Comparison of ENCODE assay signal across 12 mouse cellular contexts in the genomic region with DNA sequence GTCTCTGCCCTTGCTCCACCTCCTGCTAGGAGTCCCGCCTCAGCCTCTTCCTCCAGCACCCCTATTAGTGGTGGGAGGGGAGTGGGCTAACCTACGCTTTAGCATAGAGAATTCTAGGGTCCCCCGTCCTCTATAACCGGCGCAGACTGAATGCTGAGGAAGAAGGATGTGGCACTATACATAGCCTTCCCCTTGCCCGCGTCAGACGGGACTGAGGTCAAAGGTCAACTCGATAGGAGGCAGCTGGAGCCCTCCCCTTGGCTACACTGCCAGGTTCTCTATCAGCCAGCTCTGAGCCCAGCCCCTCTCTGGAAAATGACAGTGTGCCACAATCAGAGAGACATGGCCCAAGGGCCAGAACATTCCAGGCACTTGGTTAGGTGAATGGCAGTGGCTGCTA. TPM values are rescaled to one million over a fixed set of nuclear protein-coding genes. Genes with fewer than 3 reads are reported as not detected.
A peak's percentile ranks its signal among the peaks of the same experiment; 100 is the strongest.
DNase-seq lines count a peak whose midpoint lies in the region; ATAC-seq and TF ChIP-seq lines count a peak whose summit lies in the region.
"Had no signal": no experiment of that assay in that cellular context is flagged by ENCODE, and none has a peak within 500 bp of the region (broad histone marks: within the 10 kb centered on the region; RNA-seq: fewer than 3 reads in every experiment).

Gene Igsf23, minus strand, starts transcription at position 168 of the 400 bp plus-strand sequence.

- peak; percentile 56; the same call in 1 of the 2 replicates for ATAC-seq in heart, embryonic 16.5 days (replicated peaks; ENCODE audit: extremely low read depth, insufficient read depth, low FRiP score)
- ATAC-seq in forebrain, embryonic 15.5 days (replicated peaks), result no peak

- no peaks in the 10 kb centered on the region for H3K27me3 ChIP-seq in heart, embryonic 16.5 days (ENCODE audit: control insufficient read depth, insufficient read depth, low read length)
- no peaks in the 10 kb centered on the region for H3K27me3 ChIP-seq in cerebellum, adult 2 months (ENCODE audit: control insufficient read depth, insufficient read depth, low read length)
- no peaks in the 10 kb centered on the region for H3K27me3 ChIP-seq in forebrain, embryonic 15.5 days
- H3K27me3 ChIP-seq: embryonic facial prominence, embryonic 12.5 days had no signal

- no peaks in the 10 kb centered on the region for H3K36me3 ChIP-seq in heart, embryonic 16.5 days (ENCODE audit: control insufficient read depth, insufficient read depth)
- H3K36me3 ChIP-seq in forebrain, embryonic 15.5 days, result no peaks in the 10 kb centered on the region
- H3K36me3 ChIP-seq: embryonic facial prominence, embryonic 12.5 days; G1E had no signal

- 38% methylated on average over 9 of the region's 9 CpGs for WGBS in heart, embryonic 16.5 days
- 37% methylated on average over 9 of the region's 9 CpGs for WGBS in large intestine, adult 2 months
- WGBS in cerebellum, adult 2 months, result 48% methylated on average over 9 of the region's 9 CpGs
- 68% methylated on average over 9 of the region's 9 CpGs for WGBS in forebrain, embryonic 15.5 days

- no peaks in the 10 kb centered on the region for H3K9me3 ChIP-seq in heart, embryonic 16.5 days (replicated peaks; ENCODE audit: control insufficient read depth, low read length)
- no peaks in the 10 kb centered on the region for H3K9me3 ChIP-seq in forebrain, embryonic 15.5 days
- H3K9me3 ChIP-seq: embryonic facial prominence, embryonic 12.5 days; G1E had no signal

- no peak within 1 kb of the TSS for H3K4me3 ChIP-seq in heart, embryonic 16.5 days (ENCODE audit: low read length)
- no peak within 1 kb of the TSS for H3K4me3 ChIP-seq in cerebellum, adult 2 months (replicated peaks; ENCODE audit: insufficient read depth, low read depth, low read length)
- no peak within 1 kb of the TSS for H3K4me3 ChIP-seq in forebrain, embryonic 15.5 days
- H3K4me3 ChIP-seq: embryonic facial prominence, embryonic 12.5 days had no signal

- intact Hi-C loops in heart, postnatal 14 days (cut with DNase I), result no loop called here
- intact Hi-C loops in gastrocnemius, postnatal 14 days (cut with DNase I; ENCODE audit: low total_unique reads), result no loop called here

- H3K9ac ChIP-seq in heart, embryonic 16.5 days (ENCODE audit: low read length), result no peak within 1 kb of the TSS
- H3K9ac ChIP-seq in forebrain, embryonic 15.5 days (replicated peaks), result no peak within 1 kb of the TSS
- H3K9ac ChIP-seq: embryonic facial prominence, embryonic 12.5 days had no signal

- 0 out of 2 replicates have a peak, but pooled peaks cover 4% of the 10 kb centered on the region for H3K4me1 ChIP-seq in heart, embryonic 16.5 days (ENCODE audit: control insufficient read depth, insufficient read depth, low read length)
- no peaks in the 10 kb centered on the region for H3K4me1 ChIP-seq in cerebellum, adult 2 months (ENCODE audit: control insufficient read depth, insufficient read depth, low read length)
- no peaks in the 10 kb centered on the region for H3K4me1 ChIP-seq in forebrain, embryonic 15.5 days

- H3K4me2 ChIP-seq in heart, embryonic 16.5 days (ENCODE audit: low read depth, low read length), result no peak within 1 kb of the TSS
- H3K4me2 ChIP-seq in forebrain, embryonic 15.5 days (replicated peaks), result no peak within 1 kb of the TSS
- H3K4me2 ChIP-seq: embryonic facial prominence, embryonic 12.5 days had no signal

- DNase-seq in heart, postnatal 14 days, result no peak
- DNase-seq in thymus, postnatal 0 days (ENCODE audit: low spot score), result peak; percentile 51
- DNase-seq in thymus, adult 18-20 months, result no peak
- no peak for DNase-seq in large intestine, adult 2 months (ENCODE audit: low read depth, low spot score)
- no peak for DNase-seq in gastrocnemius, postnatal 14 days
- DNase-seq in cerebellum, adult 2 months, result no peak
- DNase-seq: lung, postnatal 36 days had no signal

- no peak for TF ChIP-seq CTCF in cerebellum, adult 2 months (IDR thresholded peaks at IDR 0.05; ENCODE audit: borderline replicate concordance, insufficient read depth, low read depth, low read length)

- no peak for TF ChIP-seq POLR2A in cerebellum, adult 2 months (IDR thresholded peaks at IDR 0.05; ENCODE audit: borderline replicate concordance, insufficient read depth, low read length)

- no peak within 1 kb of the TSS for H3K27ac ChIP-seq in heart, embryonic 16.5 days (ENCODE audit: low read length)
- H3K27ac ChIP-seq in cerebellum, adult 2 months (ENCODE audit: insufficient read depth, low read length), result no peak within 1 kb of the TSS
- no peak within 1 kb of the TSS for H3K27ac ChIP-seq in forebrain, embryonic 15.5 days (replicated peaks)
- H3K27ac ChIP-seq: embryonic facial prominence, embryonic 12.5 days had no signal

RNA-seq across cellular contexts. Expression of gene Igsf23, which starts in this region (rescaled TPM):
- polyA plus RNA-seq in heart, embryonic 16.5 days (2015; fragmentation: Nextera tagmentation; extraction: Ambion mirVana), result 1.8 and 2.2 TPM in 2 replicates
- total RNA-seq in heart, postnatal 14 days (2021), result 1 to 10 TPM; 1.3 to 1.6 TPM
- polyA plus RNA-seq in thymus, postnatal 0 days (2015; fragmentation: Nextera tagmentation; extraction: Ambion mirVana), result 14.8 and 15.5 TPM in 2 replicates
- 78.1 and 116 TPM in 2 replicates for polyA plus RNA-seq in large intestine, adult 2 months (2012; rRNA removed)
- not detected for total RNA-seq in gastrocnemius, postnatal 14 days (2021)
- not detected in 2 replicates for polyA plus RNA-seq in cerebellum, adult 2 months (2012; rRNA removed)
- polyA plus RNA-seq in forebrain, embryonic 15.5 days (2015; fragmentation: Nextera tagmentation; extraction: Ambion mirVana), result not detected in 2 replicates
- total RNA-seq: layer of hippocampus, adult 18-20 months had no signal
- polyA plus RNA-seq: embryonic facial prominence, embryonic 12.5 days; G1E had no signal
